Mouse (Mus musculus): ENCODE measurements around the gene Mpc1. TPM values are rescaled to one million over a fixed set of nuclear protein-coding genes. Genes with fewer than 3 reads are reported as not detected.
"Not testable (repeated sequence)": the region's sequence is repeated elsewhere in the genome, so short reads cannot be mapped to it uniquely, and the experiment has no call there.

Mpc1 gene
- polyA plus RNA-seq, 1 experiment from 2014 or later: 166 TPM

DNA sequence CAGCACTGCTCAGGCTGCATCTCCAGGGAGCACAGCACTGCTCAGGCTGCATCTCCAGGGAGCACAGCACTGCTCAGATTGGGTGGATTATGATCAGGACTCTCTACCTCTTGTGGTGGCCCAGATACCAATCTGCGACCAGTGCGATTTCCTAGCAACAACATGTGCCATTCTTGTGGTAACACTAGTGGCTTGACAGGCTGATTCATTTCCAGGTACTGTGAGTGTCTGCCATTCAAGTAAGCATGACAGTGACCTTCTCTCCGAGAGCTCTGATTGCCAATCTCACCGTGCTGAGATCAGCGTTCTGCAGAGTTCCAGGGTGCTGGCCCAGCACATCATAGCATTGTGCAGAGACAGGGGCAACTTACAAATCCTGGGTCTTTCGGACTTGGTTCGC lies 31.0 kb upstream of the Mpc1 start:
- no peaks in the 10 kb centered on the region for H3K4me1 ChIP-seq (replicated peaks)
- no peak overlapping the region for H3K4me3 ChIP-seq
- 85% methylated on average over 7 of the region's 7 CpGs for WGBS
- H3K9ac ChIP-seq: no peak overlapping the region
- no peaks in the 10 kb centered on the region for H3K36me3 ChIP-seq
- no peaks in the 10 kb centered on the region for H3K9me3 ChIP-seq (replicated peaks)
- ATAC-seq (ENCODE audit: insufficient number of reproducible peaks, low FRiP score): no peak
- H3K4me2 ChIP-seq: no peak overlapping the region
- H3K27ac ChIP-seq (ENCODE audit: poor library complexity, severe bottlenecking): no peak overlapping the region
- H3K27me3 ChIP-seq (replicated peaks): peaks cover 47% of the 10 kb centered on the region

DNA sequence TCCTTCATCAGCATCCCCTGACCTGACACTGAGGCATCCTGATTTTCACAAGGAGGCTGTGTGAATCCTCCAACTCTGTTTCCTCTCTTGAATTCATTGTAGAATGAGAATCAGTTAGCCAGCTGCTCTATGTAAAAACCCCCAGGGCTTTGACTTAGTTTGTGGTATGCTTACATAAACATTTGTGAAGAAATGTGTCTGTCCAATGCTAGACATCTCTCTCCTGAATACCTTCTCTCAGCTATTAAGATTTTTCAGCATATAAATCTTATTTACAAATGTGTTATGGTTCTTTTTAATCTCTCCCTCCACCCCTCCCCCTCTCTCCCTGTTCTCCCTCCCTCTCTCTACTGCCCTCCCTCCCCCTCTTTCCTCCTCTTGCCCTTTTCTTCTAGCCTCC lies 28.4 kb upstream of the Mpc1 start:
- Histone ChIP-seq H3K4me1 (replicated peaks) (no peaks in the 10 kb centered on the region), H3K9me3 (replicated peaks) (no peaks in the 10 kb centered on the region), H3K9ac (no peak overlapping the region), H3K27me3 (replicated peaks) (peaks cover 33% of the 10 kb centered on the region; the same call in 1 of the 2 replicates), H3K27ac (ENCODE audit: poor library complexity, severe bottlenecking) (no peak overlapping the region), H3K36me3 (no peaks in the 10 kb centered on the region), H3K4me2 (no peak overlapping the region), H3K4me3 (no peak overlapping the region)
- ATAC-seq (ENCODE audit: insufficient number of reproducible peaks, low FRiP score): no peak

DNA sequence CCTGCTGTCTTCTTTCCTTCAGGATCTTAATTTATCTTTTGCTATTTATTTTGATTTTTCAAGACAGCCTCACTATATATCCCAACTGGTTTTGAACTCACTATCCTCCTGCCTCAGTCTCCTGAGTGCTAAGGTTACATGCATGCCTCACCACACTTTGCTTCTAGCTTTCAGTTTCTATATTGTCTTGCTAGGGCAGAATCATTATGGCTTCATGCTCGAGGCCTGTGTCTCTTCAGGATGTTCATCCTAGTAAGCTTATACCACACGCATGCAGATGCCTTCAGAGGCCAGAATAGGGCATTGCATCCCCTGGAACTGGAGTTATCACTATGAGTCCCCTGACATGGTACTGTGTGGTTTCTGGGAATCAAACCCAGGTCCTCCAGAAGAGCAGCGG lies 27.8 kb upstream of the Mpc1 start:
- Histone ChIP-seq H3K36me3 (no peaks in the 10 kb centered on the region), H3K27ac (ENCODE audit: poor library complexity, severe bottlenecking) (no peak overlapping the region), H3K9me3 (replicated peaks) (no peaks in the 10 kb centered on the region), H3K4me2 (no peak overlapping the region), H3K4me3 (no peak overlapping the region), H3K9ac (no peak overlapping the region), H3K27me3 (replicated peaks) (peaks cover 32% of the 10 kb centered on the region), H3K4me1 (replicated peaks) (no peaks in the 10 kb centered on the region)
- ATAC-seq (ENCODE audit: insufficient number of reproducible peaks, low FRiP score): no peak
- WGBS: 67% methylated on average over 3 of the region's 3 CpGs

DNA sequence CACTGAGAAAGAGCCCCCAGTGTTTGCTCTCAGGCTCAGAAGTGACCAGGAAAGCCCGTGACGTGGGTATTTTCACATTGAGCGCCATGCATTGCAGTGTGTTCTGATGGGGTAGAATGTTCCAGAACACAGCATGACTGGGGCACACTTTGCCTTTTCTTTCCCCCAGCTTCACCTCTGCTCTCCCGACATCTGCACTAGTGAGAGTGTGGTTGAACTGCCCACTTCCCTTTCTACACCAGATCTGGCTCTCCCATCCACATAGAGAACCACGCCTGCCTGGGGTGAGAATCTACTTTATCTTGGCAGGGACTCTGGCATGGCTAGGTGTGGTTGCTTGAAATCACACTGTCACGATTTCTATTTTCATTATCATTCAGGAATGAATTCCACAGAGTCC lies 27.1 kb upstream of the Mpc1 start:
- Histone ChIP-seq H3K27ac (ENCODE audit: poor library complexity, severe bottlenecking) (no peak overlapping the region), H3K4me3 (no peak overlapping the region), H3K27me3 (replicated peaks) (peaks cover 29% of the 10 kb centered on the region), H3K9ac (no peak overlapping the region), H3K36me3 (no peaks in the 10 kb centered on the region), H3K4me1 (replicated peaks) (no peaks in the 10 kb centered on the region), H3K9me3 (replicated peaks) (no peaks in the 10 kb centered on the region; the same call in 1 of the 2 replicates), H3K4me2 (no peak overlapping the region)
- 72% methylated on average over 6 of the region's 6 CpGs for WGBS
- ATAC-seq (ENCODE audit: insufficient number of reproducible peaks, low FRiP score): no peak

DNA sequence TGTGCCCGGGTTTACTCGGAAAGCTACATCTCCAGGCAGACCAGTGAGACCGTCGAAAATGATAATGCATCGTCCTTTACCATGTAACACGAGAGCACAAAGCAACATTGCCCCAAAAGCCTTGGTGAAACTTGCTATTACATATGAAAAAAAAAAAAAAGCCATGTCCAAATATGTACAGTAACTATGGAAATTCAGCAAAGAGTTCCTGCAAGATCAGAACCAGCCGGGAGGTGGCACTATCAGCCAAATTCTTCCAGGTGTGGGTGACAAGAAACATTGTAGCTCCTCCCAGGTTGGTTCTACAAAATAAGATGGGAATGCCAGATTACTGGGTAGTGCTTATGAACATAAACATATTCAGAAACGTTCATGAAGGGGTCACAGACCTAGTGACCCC lies 25.7 kb upstream of the Mpc1 start:
- Histone ChIP-seq H3K36me3 (no peaks in the 10 kb centered on the region), H3K4me1 (replicated peaks) (no peaks in the 10 kb centered on the region)
- 67% methylated on average over 8 of the region's 8 CpGs for WGBS

DNA sequence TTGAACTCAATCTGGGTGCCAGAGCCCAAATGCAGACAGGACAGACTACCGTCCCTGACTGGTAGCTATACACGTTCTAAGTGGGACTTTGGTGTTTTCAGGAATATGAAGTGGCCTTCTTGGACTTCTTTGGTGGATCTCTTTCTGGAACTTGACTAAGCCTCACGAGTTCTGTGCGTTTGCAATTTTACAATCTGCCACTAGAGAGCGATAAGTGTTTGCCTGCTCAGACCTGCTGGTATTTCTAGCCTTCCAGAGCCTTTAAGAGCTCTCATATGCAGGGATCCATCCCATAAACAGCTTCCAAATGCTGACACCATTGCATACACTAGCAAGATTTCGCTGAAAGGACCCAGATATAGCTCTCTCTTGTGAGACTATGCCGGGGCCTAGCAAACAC lies 18.1 kb upstream of the Mpc1 start:
- H3K4me3 ChIP-seq; H3K9ac ChIP-seq; H3K4me2 ChIP-seq; ATAC-seq (ENCODE audit: insufficient number of reproducible peaks, low FRiP score); H3K9me3 ChIP-seq (replicated peaks); H3K27ac ChIP-seq (ENCODE audit: poor library complexity, severe bottlenecking); H3K4me1 ChIP-seq (replicated peaks); H3K36me3 ChIP-seq: not testable (repeated sequence)
- H3K27me3 ChIP-seq (replicated peaks): peaks cover 23% of the 10 kb centered on the region
- 14% methylated on average over 7 of the region's 7 CpGs for WGBS

More for the DNA sequence above, 25.7 kb upstream of the Mpc1 start:
- H3K27me3 ChIP-seq (replicated peaks): peaks cover 35% of the 10 kb centered on the region
- no peak overlapping the region for H3K27ac ChIP-seq (ENCODE audit: poor library complexity, severe bottlenecking)
- H3K9me3 ChIP-seq (replicated peaks): no peaks in the 10 kb centered on the region; the same call in 1 of the 2 replicates
- no peak overlapping the region for H3K4me3 ChIP-seq
- H3K4me2 ChIP-seq: no peak overlapping the region
- no peak overlapping the region for H3K9ac ChIP-seq
- no peak for ATAC-seq (ENCODE audit: insufficient number of reproducible peaks, low FRiP score)

DNA sequence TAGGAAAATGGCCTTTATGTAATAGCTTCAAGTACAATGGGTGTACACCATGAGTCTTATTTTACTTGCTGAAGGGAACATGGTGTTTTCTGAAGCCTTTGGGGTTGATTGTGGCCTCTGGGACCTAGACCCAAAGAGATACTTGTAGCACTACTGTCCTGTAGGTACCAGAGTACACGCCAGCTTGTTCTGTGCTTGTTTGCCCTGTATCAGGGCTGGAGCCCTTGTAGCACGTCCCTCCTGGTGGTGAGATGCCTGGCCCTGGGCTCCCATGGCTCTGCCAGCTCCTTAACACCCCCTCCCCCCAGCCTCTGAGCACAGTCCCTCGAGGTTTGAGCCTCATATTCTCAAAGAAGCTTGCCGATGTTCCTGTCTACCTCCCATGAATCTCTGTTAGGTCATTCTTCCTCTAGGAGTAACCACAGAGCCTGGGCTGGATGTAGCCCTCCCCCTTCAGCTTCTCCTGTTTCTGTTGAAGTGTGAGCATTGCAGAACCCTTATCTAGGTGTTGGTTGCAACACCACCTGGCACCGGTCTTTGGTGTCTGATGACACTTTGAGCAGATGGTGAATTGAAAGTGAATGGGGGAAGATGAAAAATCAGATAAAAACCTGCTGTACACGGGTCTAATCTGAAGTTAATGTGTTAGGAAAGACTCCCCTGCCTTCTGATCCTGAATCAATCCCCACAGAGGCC lies 10.5 kb upstream of the Mpc1 start:
- Histone ChIP-seq H3K4me3 (no peak overlapping the region), H3K4me1 (replicated peaks) (0 out of 2 replicates have a peak, but pooled peaks cover 4% of the 10 kb centered on the region)
- 33% methylated on average over 6 of the region's 6 CpGs for WGBS

DNA sequence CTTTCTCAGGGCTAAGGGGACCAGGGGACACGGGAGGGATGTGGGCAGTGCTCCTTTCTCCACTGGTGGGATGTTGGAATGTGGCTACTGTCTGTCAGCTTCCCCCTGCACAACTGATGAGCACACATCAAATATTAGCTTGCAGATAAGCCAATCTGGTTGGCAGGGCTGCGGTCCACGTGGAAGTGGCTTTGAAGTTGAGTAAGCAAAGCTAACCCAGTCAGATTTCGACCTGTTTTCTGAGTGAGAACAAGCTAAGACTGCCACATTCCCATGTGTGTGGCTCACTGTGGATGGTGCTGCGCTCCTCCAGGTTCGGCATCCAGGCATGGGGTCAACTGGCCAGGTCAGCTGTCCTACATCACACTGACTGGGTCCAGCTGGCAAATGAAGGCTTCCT lies 9.8 kb upstream of the Mpc1 start:
- Histone ChIP-seq H3K9me3 (replicated peaks) (no peaks in the 10 kb centered on the region), H3K4me2 (no peak overlapping the region), H3K4me3 (no peak overlapping the region), H3K4me1 (replicated peaks) (0 out of 2 replicates have a peak, but pooled peaks cover 4% of the 10 kb centered on the region), H3K36me3 (no peaks in the 10 kb centered on the region), H3K27me3 (replicated peaks) (peaks cover 15% of the 10 kb centered on the region), H3K27ac (ENCODE audit: poor library complexity, severe bottlenecking) (no peak overlapping the region), H3K9ac (no peak overlapping the region)
- WGBS: 49% methylated on average over 6 of the region's 6 CpGs
- no peak for ATAC-seq (ENCODE audit: insufficient number of reproducible peaks, low FRiP score)

More for the DNA sequence above, 10.5 kb upstream of the Mpc1 start:
- Histone ChIP-seq H3K4me2 (no peak overlapping the region), H3K9ac (no peak overlapping the region), H3K27me3 (replicated peaks) (peaks cover 15% of the 10 kb centered on the region), H3K9me3 (replicated peaks) (no peaks in the 10 kb centered on the region), H3K27ac (ENCODE audit: poor library complexity, severe bottlenecking) (no peak overlapping the region), H3K36me3 (no peaks in the 10 kb centered on the region)
- ATAC-seq (ENCODE audit: insufficient number of reproducible peaks, low FRiP score): no peak

DNA sequence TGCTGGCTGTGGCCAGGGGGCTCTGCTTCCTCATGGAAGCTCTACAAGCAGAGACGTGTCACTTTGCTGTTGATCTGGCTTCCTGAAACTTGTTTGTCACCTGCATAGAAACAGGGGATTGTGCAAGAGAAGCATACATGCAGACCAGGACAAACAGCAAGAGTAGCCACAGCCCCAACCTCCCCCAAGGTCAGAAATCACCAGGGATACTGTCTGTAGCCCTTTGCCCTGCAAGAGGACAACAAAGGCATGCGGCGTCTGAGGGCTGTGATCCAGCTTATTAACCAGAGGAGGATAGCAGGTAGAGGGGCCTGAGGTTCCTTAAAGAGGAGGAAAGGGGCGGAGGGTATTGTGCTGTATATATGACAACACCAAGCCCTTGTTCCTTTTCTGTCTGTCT lies 6.6 kb upstream of the Mpc1 start:
- Histone ChIP-seq H3K9me3 (replicated peaks) (no peaks in the 10 kb centered on the region), H3K4me2 (no peak overlapping the region), H3K9ac (no peak overlapping the region), H3K27me3 (replicated peaks) (peaks cover 21% of the 10 kb centered on the region), H3K36me3 (no peaks in the 10 kb centered on the region), H3K4me3 (no peak overlapping the region), H3K27ac (ENCODE audit: poor library complexity, severe bottlenecking) (no peak overlapping the region), H3K4me1 (replicated peaks) (0 out of 2 replicates have a peak, but pooled peaks cover 4% of the 10 kb centered on the region)
- 69% methylated on average over 4 of the region's 4 CpGs for WGBS
- ATAC-seq (ENCODE audit: insufficient number of reproducible peaks, low FRiP score): no peak

DNA sequence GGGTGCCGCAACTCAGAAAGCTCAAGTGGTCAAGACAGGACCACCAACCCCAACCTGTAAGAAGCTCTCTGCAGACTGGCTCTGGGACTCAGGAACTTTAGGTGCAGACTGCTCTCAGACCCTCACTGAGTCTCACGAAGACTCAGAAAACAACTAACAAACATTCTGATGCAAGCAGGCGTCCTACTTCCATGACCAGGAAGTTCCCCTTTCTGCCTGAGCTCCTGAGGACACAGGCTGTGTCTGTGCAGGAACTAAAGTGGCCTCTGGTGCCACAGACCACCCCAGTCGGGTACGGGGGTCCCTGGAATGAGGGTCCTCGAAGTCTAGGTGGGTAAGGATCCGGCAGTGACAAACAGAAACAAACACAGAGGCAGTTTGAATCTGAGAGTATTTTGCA lies 6.0 kb upstream of the Mpc1 start:
- Histone ChIP-seq H3K9ac (no peak overlapping the region), H3K36me3 (no peaks in the 10 kb centered on the region), H3K4me1 (replicated peaks) (0 out of 2 replicates have a peak, but pooled peaks cover under 1% of the 10 kb centered on the region), H3K27me3 (replicated peaks) (peaks cover 18% of the 10 kb centered on the region), H3K27ac (ENCODE audit: poor library complexity, severe bottlenecking) (no peak overlapping the region), H3K9me3 (replicated peaks) (no peaks in the 10 kb centered on the region), H3K4me3 (no peak overlapping the region), H3K4me2 (no peak overlapping the region)
- no peak for ATAC-seq (ENCODE audit: insufficient number of reproducible peaks, low FRiP score)
- WGBS: 71% methylated on average over 7 of the region's 7 CpGs

DNA sequence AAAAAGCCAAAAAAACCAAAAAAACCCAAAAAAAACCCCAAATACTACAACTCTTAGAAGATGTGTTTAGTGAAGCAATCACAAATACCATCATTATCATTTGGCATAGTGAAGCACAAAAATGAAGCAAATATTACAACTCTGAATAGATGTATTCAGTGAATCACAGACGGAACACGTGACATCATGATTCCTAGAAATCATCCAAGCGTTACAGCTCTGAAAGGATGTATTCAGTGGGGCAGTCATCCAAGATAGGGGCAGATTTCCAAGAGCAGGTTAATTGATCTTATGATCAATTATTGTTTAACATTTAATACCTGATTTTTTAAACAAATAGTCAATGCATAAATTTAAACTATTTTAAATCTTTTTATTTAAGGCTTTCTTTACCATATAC lies 5.4 kb upstream of the Mpc1 start:
- Histone ChIP-seq H3K27me3 (replicated peaks) (peaks cover 17% of the 10 kb centered on the region), H3K4me3 (no peak overlapping the region), H3K4me2 (no peak overlapping the region), H3K4me1 (replicated peaks) (no peaks in the 10 kb centered on the region; the same call in 1 of the 2 replicates), H3K27ac (ENCODE audit: poor library complexity, severe bottlenecking) (no peak overlapping the region), H3K36me3 (no peaks in the 10 kb centered on the region), H3K9me3 (replicated peaks) (no peaks in the 10 kb centered on the region), H3K9ac (no peak overlapping the region)
- 82% methylated on average over 3 of the region's 3 CpGs for WGBS
- ATAC-seq (ENCODE audit: insufficient number of reproducible peaks, low FRiP score): no peak

DNA sequence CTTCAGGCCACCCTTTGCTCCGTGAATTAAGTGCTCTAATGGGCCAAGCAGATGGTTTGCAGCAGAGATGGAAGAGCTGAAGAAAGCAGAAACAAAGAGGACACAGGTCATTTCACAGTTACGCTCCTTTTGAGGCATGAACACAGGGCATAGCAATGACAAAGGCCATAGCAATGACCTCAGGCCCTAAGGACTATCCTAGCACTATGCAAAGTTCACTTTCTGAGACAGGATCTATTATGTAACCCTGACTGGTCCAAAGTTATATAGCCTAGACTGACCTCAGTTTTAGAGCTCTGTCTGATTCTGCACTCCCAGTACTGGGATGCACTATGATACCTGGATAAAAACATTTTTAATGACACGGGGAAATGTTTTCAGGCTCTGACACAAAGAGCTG lies 4.3 kb upstream of the Mpc1 start:
- no peak overlapping the region for H3K9ac ChIP-seq
- H3K27ac ChIP-seq (ENCODE audit: poor library complexity, severe bottlenecking): no peak overlapping the region
- no peaks in the 10 kb centered on the region for H3K36me3 ChIP-seq
- no peak for ATAC-seq (ENCODE audit: insufficient number of reproducible peaks, low FRiP score)
- 66% methylated on average over 3 of the region's 3 CpGs for WGBS
- H3K4me3 ChIP-seq: no peak overlapping the region
- no peaks in the 10 kb centered on the region; the same call in 1 of the 2 replicates for H3K4me1 ChIP-seq (replicated peaks)
- no peaks in the 10 kb centered on the region for H3K9me3 ChIP-seq (replicated peaks)
- H3K4me2 ChIP-seq: no peak overlapping the region
- H3K27me3 ChIP-seq (replicated peaks): peaks cover 17% of the 10 kb centered on the region
